20 mouse cellular contexts compared by ENCODE assay signal in the genomic region with DNA sequence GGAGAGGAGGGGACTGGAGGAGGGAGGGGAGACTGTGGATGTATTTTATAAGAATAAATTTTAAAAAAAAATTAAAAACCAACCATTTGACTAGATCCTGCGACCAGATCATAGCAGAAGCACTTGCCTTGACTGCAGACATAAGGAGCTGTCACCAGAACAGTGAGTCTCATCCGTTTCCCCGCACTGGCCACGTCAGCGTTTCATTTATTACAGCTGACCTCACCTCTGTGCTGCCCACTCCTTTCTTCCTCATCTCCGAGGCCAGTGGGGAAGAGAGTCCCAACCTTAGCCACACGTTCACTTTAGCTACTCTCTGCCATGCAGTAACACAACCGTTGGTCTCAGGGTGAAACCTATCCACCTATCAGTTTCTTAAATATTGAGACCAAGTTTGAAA. TPM values are rescaled to one million over a fixed set of nuclear protein-coding genes. Genes with fewer than 3 reads are reported as not detected.
DNase-seq lines count a peak whose midpoint lies in the region; ATAC-seq and TF ChIP-seq lines count a peak whose summit lies in the region.
"Had no signal": no experiment of that assay in that cellular context is flagged by ENCODE, and none has a peak within 500 bp of the region (broad histone marks: within the 10 kb centered on the region; RNA-seq: fewer than 3 reads in every experiment).

No protein-coding gene starts in this region.

- H3K9ac ChIP-seq in heart, embryonic 12.5 days: no peak overlapping the region
- no peak overlapping the region for H3K9ac ChIP-seq in liver, embryonic 13.5 days
- no peak overlapping the region for H3K9ac ChIP-seq in liver, embryonic 11.5 days (ENCODE audit: low read depth, low read length)
- no peak overlapping the region for H3K9ac ChIP-seq in lung, postnatal 0 days (replicated peaks; ENCODE audit: low read depth)
- H3K9ac ChIP-seq: embryonic facial prominence, embryonic 13.5 days; forebrain, embryonic 12.5 days; hindbrain, embryonic 12.5 days had no signal

- no peak overlapping the region for H3K4me3 ChIP-seq in heart, embryonic 12.5 days
- no peak overlapping the region for H3K4me3 ChIP-seq in liver, embryonic 13.5 days (replicated peaks)
- H3K4me3 ChIP-seq in liver, embryonic 11.5 days (ENCODE audit: low read depth, low read length): no peak overlapping the region
- H3K4me3 ChIP-seq in lung, postnatal 0 days (ENCODE audit: low read depth, low read length): no peak overlapping the region
- H3K4me3 ChIP-seq: embryonic facial prominence, embryonic 13.5 days; forebrain, embryonic 12.5 days; hindbrain, embryonic 12.5 days had no signal

- TF ChIP-seq EP300 in lung, postnatal 0 days (IDR thresholded peaks at IDR 0.05): no peak

- peaks cover 45% of the 10 kb centered on the region for H3K36me3 ChIP-seq in heart, embryonic 12.5 days
- H3K36me3 ChIP-seq in liver, embryonic 13.5 days: peaks cover 12% of the 10 kb centered on the region
- peaks cover 5% of the 10 kb centered on the region; the same call in 1 of the 2 replicates for H3K36me3 ChIP-seq in liver, embryonic 11.5 days (ENCODE audit: control insufficient read depth, insufficient read depth, low read length)
- H3K36me3 ChIP-seq in lung, postnatal 0 days (ENCODE audit: insufficient read depth, low read length): 0 out of 2 replicates have a peak, but pooled peaks cover 8% of the 10 kb centered on the region
- H3K36me3 ChIP-seq: embryonic facial prominence, embryonic 13.5 days; forebrain, embryonic 12.5 days; hindbrain, embryonic 12.5 days had no signal

- no peaks in the 10 kb centered on the region for H3K9me3 ChIP-seq in heart, embryonic 12.5 days (replicated peaks)
- H3K9me3 ChIP-seq in liver, embryonic 13.5 days (replicated peaks): no peaks in the 10 kb centered on the region
- H3K9me3 ChIP-seq in liver, embryonic 11.5 days (ENCODE audit: control insufficient read depth, low read length): no peaks in the 10 kb centered on the region
- no peaks in the 10 kb centered on the region for H3K9me3 ChIP-seq in lung, postnatal 0 days (ENCODE audit: low read length)
- H3K9me3 ChIP-seq: embryonic facial prominence, embryonic 13.5 days; forebrain, embryonic 12.5 days; hindbrain, embryonic 12.5 days had no signal

- no peak for ATAC-seq in heart, embryonic 12.5 days (ENCODE audit: insufficient number of reproducible peaks, low FRiP score)
- ATAC-seq in liver, embryonic 13.5 days (ENCODE audit: low read depth): no peak
- no peak for ATAC-seq in liver, embryonic 11.5 days (replicated peaks; ENCODE audit: low FRiP score)
- ATAC-seq in lung, postnatal 0 days: no peak
- ATAC-seq: forebrain, embryonic 16.5 days; hindbrain, embryonic 16.5 days; inflammation-experienced regulatory T-cells, adult 6 months; intestine, postnatal 0 days had no signal

- peaks cover 61% of the 10 kb centered on the region for H3K4me1 ChIP-seq in heart, embryonic 12.5 days (replicated peaks)
- H3K4me1 ChIP-seq in liver, embryonic 13.5 days (replicated peaks): peaks cover 13% of the 10 kb centered on the region; the same call in 1 of the 2 replicates
- H3K4me1 ChIP-seq in liver, embryonic 11.5 days (replicated peaks; ENCODE audit: control insufficient read depth, insufficient read depth, low read length): peaks cover 11% of the 10 kb centered on the region
- peaks cover 18% of the 10 kb centered on the region for H3K4me1 ChIP-seq in lung, postnatal 0 days (ENCODE audit: insufficient read depth, low read depth, low read length)
- H3K4me1 ChIP-seq: forebrain, embryonic 12.5 days; hindbrain, embryonic 12.5 days had no signal

- intact Hi-C loops in heart, postnatal 36 days (cut with DNase I): loop anchor here (2.0 kb wide), 1 partner anchor 57 kb away; no protein-coding TSS in a partner anchor

- no peak overlapping the region for H3K4me2 ChIP-seq in heart, embryonic 12.5 days
- H3K4me2 ChIP-seq in liver, embryonic 13.5 days: no peak overlapping the region
- H3K4me2 ChIP-seq in liver, embryonic 11.5 days: no peak overlapping the region
- no peak overlapping the region for H3K4me2 ChIP-seq in lung, postnatal 0 days (replicated peaks; ENCODE audit: low read depth, low read length)
- H3K4me2 ChIP-seq: embryonic facial prominence, embryonic 13.5 days; forebrain, embryonic 12.5 days; hindbrain, embryonic 12.5 days had no signal

- no peak for TF ChIP-seq CTCF in lung, postnatal 0 days (IDR thresholded peaks at IDR 0.05)

- 71% methylated on average over 8 of the region's 8 CpGs for WGBS in heart, embryonic 12.5 days
- WGBS in liver, embryonic 13.5 days (ENCODE audit: insufficient replicate concordance): 78% methylated on average over 8 of the region's 8 CpGs
- 79% methylated on average over 8 of the region's 8 CpGs for WGBS in liver, embryonic 11.5 days
- WGBS in lung, postnatal 0 days: 73% methylated on average over 8 of the region's 8 CpGs

- peak; percentile 94 for DNase-seq in heart, adult 11 months
- DNase-seq in heart, postnatal 36 days: no peak
- no peak for DNase-seq in heart, adult 18-20 months
- DNase-seq in liver, embryonic 13.5 days: no peak
- DNase-seq in liver, embryonic 11.5 days (ENCODE audit: low spot score): no peak
- DNase-seq in lung, postnatal 0 days (ENCODE audit: low spot score): no peak
- DNase-seq: adrenal gland, postnatal 10 days; cerebellum, adult 11-12 months; cerebellum, adult 9-10 months; cerebellum, postnatal 36 days; gastrocnemius, postnatal 25 days; kidney, adult 8-10 months had no signal

- H3K27me3 ChIP-seq in heart, embryonic 12.5 days (replicated peaks): no peaks in the 10 kb centered on the region
- H3K27me3 ChIP-seq in liver, embryonic 13.5 days: no peaks in the 10 kb centered on the region
- H3K27me3 ChIP-seq in liver, embryonic 11.5 days (replicated peaks; ENCODE audit: control insufficient read depth, insufficient read depth, low read length): no peaks in the 10 kb centered on the region
- no peaks in the 10 kb centered on the region for H3K27me3 ChIP-seq in lung, postnatal 0 days (replicated peaks; ENCODE audit: insufficient read depth, low read length)
- H3K27me3 ChIP-seq: embryonic facial prominence, embryonic 13.5 days; forebrain, embryonic 12.5 days; hindbrain, embryonic 12.5 days had no signal

- peak overlapping the region; percentile 70 for H3K27ac ChIP-seq in heart, embryonic 12.5 days (ENCODE audit: poor library complexity, severe bottlenecking)
- peak overlapping the region; percentile 5; the same call in 1 of the 2 replicates for H3K27ac ChIP-seq in liver, embryonic 13.5 days
- no peak overlapping the region for H3K27ac ChIP-seq in liver, embryonic 11.5 days (ENCODE audit: low read depth, low read length)
- no peak overlapping the region for H3K27ac ChIP-seq in lung, postnatal 0 days (ENCODE audit: low read length)
- H3K27ac ChIP-seq: embryonic facial prominence, embryonic 13.5 days; forebrain, embryonic 12.5 days; hindbrain, embryonic 12.5 days had no signal

RNA-seq across cellular contexts. Expression of gene Ehd4, which starts 58.2 kb away (rescaled TPM):
- 100 to 1,000 TPM; 372 to 460 TPM for total RNA-seq in heart, postnatal 36 days (2021)
- polyA plus RNA-seq in heart, embryonic 12.5 days (2016; fragmentation: Nextera tagmentation; extraction: Ambion mirVana): 159 and 186 TPM in 2 replicates
- 100 to 1,000 TPM; 382 to 400 TPM for total RNA-seq in heart, adult 18-20 months (2021)
- 27.2 and 30.8 TPM in 2 replicates for polyA plus RNA-seq in liver, embryonic 13.5 days (2015; fragmentation: Nextera tagmentation; extraction: Ambion mirVana)
- 24.1 and 26.7 TPM in 2 replicates for polyA plus RNA-seq in liver, embryonic 11.5 days (2014; fragmentation: Nextera tagmentation; extraction: Ambion mirVana)
- 228 and 262 TPM in 2 replicates for polyA plus RNA-seq in lung, postnatal 0 days (2015; fragmentation: Nextera tagmentation; extraction: Ambion mirVana)

Comparison
In these comparisons a context has a peak if more than half of its experiments do, and no peak if none do; other contexts are left out.
1. H3K27ac ChIP-seq: peak in heart, embryonic 12.5 days (single experiment) and liver, embryonic 13.5 days (single experiment); none in liver, embryonic 11.5 days (single experiment) and lung, postnatal 0 days (single experiment).